ENCODE assay signal across 15 mouse cellular contexts in genomic region chr7:73647140-73647539, GRCm38 (mm10).
A peak's percentile ranks its signal among the peaks of the same experiment; 100 is the strongest.
DNase-seq lines count a peak whose midpoint lies in the region; ATAC-seq lines count a peak whose summit lies in the region.
"Had no signal": no experiment of that assay in that cellular context is flagged by ENCODE, and none has a peak within 500 bp of the region (broad histone marks: within the 10 kb centered on the region; RNA-seq: fewer than 3 reads in every experiment).

No protein-coding gene starts in this region.

- no peaks in the 10 kb centered on the region for H3K27me3 ChIP-seq in forebrain, embryonic 12.5 days
- H3K27me3 ChIP-seq in forebrain, embryonic 11.5 days (ENCODE audit: control insufficient read depth, insufficient read depth, low read length) = no peaks in the 10 kb centered on the region
- no peaks in the 10 kb centered on the region for H3K27me3 ChIP-seq in midbrain, embryonic 16.5 days (ENCODE audit: control insufficient read depth, insufficient read depth, low read depth, low read length)

- no peak for DNase-seq in forebrain, embryonic 11.5 days (ENCODE audit: low spot score)
- DNase-seq in Muller cell, postnatal 12 days (ENCODE audit: inconsistent ontology term) = peak; percentile 91
- peak; percentile 65 for DNase-seq in layer of hippocampus, adult 11-12 months (ENCODE audit: low spot score)
- no peak for DNase-seq in ovary, postnatal 36 days (ENCODE audit: low spot score)
- DNase-seq in thymus, postnatal 4 days = no peak
- DNase-seq in adrenal gland, adult 18-20 months (ENCODE audit: low spot score in 2 of 2) = no peak
- DNase-seq: adrenal gland, adult 8-10 months; heart, postnatal 36 days; kidney, postnatal 36 days; liver; lung, postnatal 36 days; thymus, adult 2 months had no signal

- H3K4me2 ChIP-seq in forebrain, embryonic 12.5 days = no peak overlapping the region
- H3K4me2 ChIP-seq in forebrain, embryonic 11.5 days (ENCODE audit: low read depth, low read length, severe bottlenecking) = no peak overlapping the region
- H3K4me2 ChIP-seq in midbrain, embryonic 16.5 days (ENCODE audit: low read length) = no peak overlapping the region
- H3K4me2 ChIP-seq: neural tube, embryonic 12.5 days had no signal

- H3K4me1 ChIP-seq in forebrain, embryonic 12.5 days = peaks cover 22% of the 10 kb centered on the region
- peaks cover 2% of the 10 kb centered on the region for H3K4me1 ChIP-seq in forebrain, embryonic 11.5 days (replicated peaks; ENCODE audit: control insufficient read depth, insufficient read depth, low read length)
- peaks cover 8% of the 10 kb centered on the region for H3K4me1 ChIP-seq in midbrain, embryonic 16.5 days (ENCODE audit: control insufficient read depth, insufficient read depth, low read length)
- H3K4me1 ChIP-seq: neural tube, embryonic 12.5 days had no signal

- peak; percentile 17; the same call in 1 of the 2 replicates for ATAC-seq in forebrain, embryonic 12.5 days (ENCODE audit: low FRiP score)
- ATAC-seq in forebrain, embryonic 11.5 days (replicated peaks; ENCODE audit: low FRiP score) = no peak
- no peak for ATAC-seq in midbrain, embryonic 16.5 days

- no peaks in the 10 kb centered on the region for H3K36me3 ChIP-seq in forebrain, embryonic 12.5 days (replicated peaks)
- no peaks in the 10 kb centered on the region for H3K36me3 ChIP-seq in forebrain, embryonic 11.5 days (ENCODE audit: control insufficient read depth, insufficient read depth, low read length)
- H3K36me3 ChIP-seq in midbrain, embryonic 16.5 days (ENCODE audit: control insufficient read depth, insufficient read depth, low read length) = no peaks in the 10 kb centered on the region
- H3K36me3 ChIP-seq: neural tube, embryonic 12.5 days had no signal

- no peak overlapping the region for H3K9ac ChIP-seq in forebrain, embryonic 12.5 days
- H3K9ac ChIP-seq in forebrain, embryonic 11.5 days (ENCODE audit: low read length) = no peak overlapping the region
- H3K9ac ChIP-seq in midbrain, embryonic 16.5 days (ENCODE audit: low read depth, low read length) = no peak overlapping the region
- H3K9ac ChIP-seq: neural tube, embryonic 12.5 days had no signal

- peak overlapping the region; percentile 67 for H3K27ac ChIP-seq in forebrain, embryonic 12.5 days
- H3K27ac ChIP-seq in forebrain, embryonic 11.5 days (ENCODE audit: low read depth, low read length) = no peak overlapping the region
- H3K27ac ChIP-seq in midbrain, embryonic 16.5 days (ENCODE audit: low read length) = peak overlapping the region; percentile 40; the same call in 1 of the 2 replicates
- H3K27ac ChIP-seq: neural tube, embryonic 12.5 days had no signal

- H3K9me3 ChIP-seq in forebrain, embryonic 12.5 days = no peaks in the 10 kb centered on the region
- H3K9me3 ChIP-seq in forebrain, embryonic 11.5 days (ENCODE audit: control insufficient read depth, low read length) = no peaks in the 10 kb centered on the region; the same call in 1 of the 2 replicates
- H3K9me3 ChIP-seq in midbrain, embryonic 16.5 days (replicated peaks; ENCODE audit: control insufficient read depth, low read length, poor library complexity, severe bottlenecking) = no peaks in the 10 kb centered on the region
- H3K9me3 ChIP-seq: neural tube, embryonic 12.5 days had no signal

- WGBS in forebrain, embryonic 12.5 days = 54% methylated on average over 4 of the region's 4 CpGs
- WGBS in forebrain, embryonic 11.5 days = 65% methylated on average over 4 of the region's 4 CpGs
- WGBS in midbrain, embryonic 16.5 days = 49% methylated on average over 4 of the region's 4 CpGs

- H3K4me3 ChIP-seq in forebrain, embryonic 12.5 days (replicated peaks) = no peak overlapping the region
- no peak overlapping the region for H3K4me3 ChIP-seq in forebrain, embryonic 11.5 days (ENCODE audit: low read depth, low read length)
- no peak overlapping the region for H3K4me3 ChIP-seq in midbrain, embryonic 16.5 days (ENCODE audit: low read depth, low read length)
- H3K4me3 ChIP-seq: neural tube, embryonic 12.5 days had no signal

Comparison
In these comparisons a context has a peak if more than half of its experiments do, and no peak if none do; other contexts are left out.
1. DNase-seq: peak in Muller cell, postnatal 12 days (single experiment) and layer of hippocampus, adult 11-12 months (single experiment); none in forebrain, embryonic 11.5 days (single experiment), ovary, postnatal 36 days (single experiment), thymus, postnatal 4 days (single experiment) and adrenal gland, adult 18-20 months (0 of 2).